Mouse (Mus musculus): Measurements from ENCODE around the gene Fndc3b.

The Fndc3b gene

DNA sequence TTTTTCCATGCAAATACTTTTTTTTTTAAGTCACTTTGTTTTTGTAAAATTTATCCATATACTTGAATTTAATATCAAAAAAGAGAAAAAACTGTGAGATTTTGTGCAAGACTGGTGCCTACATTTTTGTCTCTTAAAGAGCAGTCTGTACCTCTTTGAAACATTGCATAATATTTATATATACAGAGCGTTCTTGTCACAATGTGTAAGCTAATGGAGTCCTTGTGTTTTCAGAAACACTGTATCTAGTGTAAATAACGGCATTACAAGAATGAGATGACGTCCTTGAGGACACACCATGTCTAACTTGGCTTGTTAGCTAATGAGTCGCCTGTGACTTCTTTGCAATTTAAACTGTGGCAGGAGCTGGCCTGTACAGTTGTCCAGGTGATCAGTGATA, 333.2 kb downstream of the Fndc3b start:
- DNase-seq = no peak

DNA sequence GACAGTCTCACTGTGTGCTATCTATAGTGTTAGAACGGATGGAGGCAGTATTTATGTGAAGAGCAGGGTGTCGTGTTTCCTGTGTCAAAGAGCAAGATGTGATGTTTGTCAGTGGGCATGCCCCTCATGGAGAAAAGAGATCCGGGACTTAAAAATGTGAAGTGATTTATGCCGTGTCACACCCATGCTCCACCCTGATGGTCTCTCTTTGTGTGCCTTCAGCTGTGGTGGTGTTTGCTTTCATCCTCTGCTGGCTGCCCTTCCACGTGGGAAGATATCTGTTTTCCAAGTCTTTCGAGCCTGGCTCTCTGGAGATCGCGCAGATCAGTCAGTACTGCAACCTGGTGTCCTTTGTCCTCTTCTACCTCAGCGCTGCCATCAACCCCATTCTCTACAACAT, 336.7 kb downstream of the Fndc3b start:
- no peak for DNase-seq

DNA sequence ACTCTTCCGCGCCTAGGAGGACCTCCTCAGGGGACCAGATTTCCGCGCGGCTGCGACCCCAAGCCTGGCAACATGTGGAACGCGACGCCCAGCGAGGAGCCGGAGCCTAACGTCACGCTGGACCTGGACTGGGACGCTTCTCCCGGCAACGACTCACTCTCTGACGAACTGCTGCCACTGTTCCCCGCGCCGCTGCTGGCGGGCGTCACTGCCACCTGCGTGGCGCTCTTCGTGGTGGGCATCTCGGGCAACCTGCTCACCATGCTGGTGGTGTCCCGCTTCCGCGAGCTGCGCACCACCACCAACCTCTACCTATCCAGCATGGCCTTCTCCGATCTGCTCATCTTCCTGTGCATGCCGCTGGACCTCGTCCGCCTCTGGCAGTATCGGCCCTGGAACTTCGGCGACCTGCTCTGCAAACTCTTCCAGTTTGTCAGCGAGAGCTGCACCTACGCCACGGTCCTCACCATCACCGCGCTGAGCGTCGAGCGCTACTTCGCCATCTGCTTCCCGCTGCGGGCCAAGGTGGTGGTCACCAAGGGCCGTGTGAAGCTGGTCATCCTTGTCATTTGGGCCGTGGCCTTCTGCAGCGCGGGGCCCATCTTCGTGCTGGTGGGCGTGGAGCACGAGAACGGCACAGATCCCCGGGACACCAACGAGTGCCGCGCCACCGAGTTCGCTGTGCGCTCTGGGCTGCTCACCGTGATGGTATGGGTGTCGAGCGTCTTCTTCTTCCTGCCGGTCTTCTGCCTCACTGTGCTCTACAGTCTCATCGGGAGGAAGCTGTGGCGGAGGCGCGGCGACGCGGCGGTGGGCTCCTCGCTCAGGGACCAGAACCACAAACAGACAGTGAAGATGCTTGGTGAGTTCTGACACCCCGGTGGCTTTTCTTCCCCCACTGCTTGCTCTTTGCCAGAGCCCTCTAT, 339.1 kb downstream of the Fndc3b start:
- peak in 1 of 2 experiments; percentile 2 for DNase-seq

DNA sequence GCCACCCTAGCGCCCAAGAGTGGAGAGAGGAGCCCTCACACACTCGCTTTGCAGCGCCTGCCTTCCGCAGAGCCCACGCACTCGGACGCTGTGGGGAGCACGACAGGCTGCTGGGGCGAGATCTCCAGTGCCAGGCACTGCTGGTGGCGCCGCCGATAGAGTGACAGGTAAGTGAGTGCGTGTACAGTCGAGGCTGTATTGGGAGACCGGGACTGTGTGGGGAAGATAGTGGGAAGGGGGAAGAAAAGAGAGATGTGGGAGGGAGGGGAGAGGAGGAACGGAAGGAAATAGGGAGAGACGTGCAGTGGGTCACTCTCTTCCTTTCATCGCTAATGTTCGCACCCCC, 339.9 kb downstream of the Fndc3b start, which contains the start of gene Ghsr:
Ghsr (plus strand) TSS at position 76 of the 346 bp plus-strand sequence.
- no peak for DNase-seq

DNA sequence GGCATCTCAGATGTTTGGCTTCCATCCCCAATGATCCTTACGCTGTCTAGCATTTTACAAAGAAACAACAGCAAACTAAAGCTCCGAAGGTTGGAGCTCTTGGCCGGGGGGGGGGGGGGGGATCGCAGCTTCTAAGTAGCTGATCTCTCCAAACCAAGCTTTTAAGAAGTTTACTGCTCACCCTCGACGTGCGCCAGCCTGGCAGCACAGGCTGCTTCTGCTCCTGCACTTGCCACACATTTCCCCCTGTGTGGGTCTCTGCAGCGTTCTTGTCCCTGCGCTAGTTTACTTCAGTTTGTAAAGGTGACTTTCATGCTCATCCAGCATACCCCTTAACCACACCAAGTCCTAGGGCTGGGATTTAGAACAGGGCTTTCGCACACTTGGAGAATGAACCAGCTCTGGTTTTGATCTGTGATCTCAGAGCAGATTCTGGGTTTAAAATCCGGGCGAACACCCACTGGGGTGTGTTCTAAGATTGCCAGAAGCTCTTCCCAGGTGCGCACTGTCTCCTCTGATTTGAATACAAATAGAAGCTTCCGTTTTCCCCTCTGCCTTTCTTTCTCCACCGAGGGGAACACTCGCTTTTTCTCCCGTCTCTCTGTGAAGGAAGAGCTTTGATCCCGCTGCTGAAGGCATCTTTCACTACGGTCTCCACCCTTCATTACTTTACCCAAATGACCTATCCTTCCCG, 340.4 kb downstream of the Fndc3b start:
- DNase-seq = no peak

DNA sequence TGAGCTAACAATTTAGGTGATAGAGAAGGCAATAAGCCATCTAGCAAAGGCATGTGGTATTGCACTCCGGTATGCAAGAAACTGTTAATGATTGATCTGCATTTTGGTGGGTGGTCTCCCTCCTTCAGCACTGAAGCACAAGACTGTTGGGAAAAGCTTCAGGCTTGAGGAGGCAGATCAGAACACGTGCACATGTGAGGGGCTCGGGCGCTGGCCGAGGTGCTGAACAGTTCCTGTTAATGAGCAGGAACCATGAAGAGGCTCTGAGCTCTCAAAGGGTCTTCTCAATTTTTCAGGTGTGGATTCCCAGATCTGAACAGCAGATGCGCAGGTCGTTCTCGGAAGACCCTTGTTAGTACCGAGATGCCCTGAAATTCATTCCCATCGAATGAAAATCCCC, 341.0 kb downstream of the Fndc3b start:
- peak; percentile 34 to 81 for DNase-seq

Data from kidney, postnatal 36 days (tissue).